10 mouse cellular contexts compared by ENCODE assay signal in the genomic region with DNA sequence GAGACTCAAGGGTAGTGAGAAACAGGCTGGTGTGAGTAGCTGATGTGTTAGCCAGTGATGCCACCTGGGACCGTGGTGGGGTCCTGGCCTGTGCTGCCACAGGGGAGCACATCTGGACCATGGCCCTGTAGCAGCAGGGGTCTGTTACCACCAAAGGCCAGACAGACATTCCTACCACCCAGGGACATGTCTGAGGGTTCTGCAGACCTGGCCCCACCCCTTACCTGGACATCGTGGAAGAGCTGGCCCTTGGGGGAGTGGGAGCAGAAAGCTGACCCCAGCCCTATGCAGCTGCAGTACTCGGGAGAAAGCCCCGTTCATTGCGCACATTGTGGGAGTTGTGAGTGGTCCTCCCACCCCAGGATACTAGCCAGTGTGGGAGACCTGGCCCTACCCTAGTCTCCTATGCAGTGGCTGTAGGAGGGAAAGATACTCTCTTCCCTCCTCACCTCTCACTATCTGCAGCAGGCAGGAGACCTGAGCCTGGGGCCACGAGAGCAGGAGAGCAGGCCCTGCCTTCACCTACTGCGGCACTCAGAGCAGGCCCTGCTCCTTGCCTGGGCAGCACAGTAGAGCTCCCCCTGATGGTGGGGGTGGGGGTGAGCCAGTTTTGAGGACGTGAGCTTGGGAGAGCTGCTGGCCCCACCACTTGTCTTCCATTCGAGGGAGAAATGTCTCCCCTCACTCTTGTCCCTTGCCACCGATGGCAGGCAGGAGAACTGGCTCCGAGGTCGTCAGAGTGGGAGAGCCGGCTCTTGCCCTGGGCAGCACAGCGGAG.
DNase-seq lines count a peak whose midpoint lies in the region; ATAC-seq lines count a peak whose summit lies in the region.
"Had no signal": no experiment of that assay in that cellular context is flagged by ENCODE, and none has a peak within 500 bp of the region (broad histone marks: within the 10 kb centered on the region; RNA-seq: fewer than 3 reads in every experiment).

No protein-coding gene starts in this region.

- no peak overlapping the region for H3K4me3 ChIP-seq in liver, embryonic 11.5 days (ENCODE audit: low read depth, low read length)
- no peak overlapping the region for H3K4me3 ChIP-seq in liver, embryonic 12.5 days
- no peak overlapping the region for H3K4me3 ChIP-seq in intestine, embryonic 16.5 days (ENCODE audit: low read length)
- H3K4me3 ChIP-seq in neural tube, embryonic 14.5 days (ENCODE audit: low read depth, low read length), result no peak overlapping the region
- H3K4me3 ChIP-seq: stomach, embryonic 15.5 days had no signal

- H3K4me2 ChIP-seq in liver, embryonic 11.5 days, result no peak overlapping the region
- H3K4me2 ChIP-seq in liver, embryonic 12.5 days, result no peak overlapping the region
- no peak overlapping the region for H3K4me2 ChIP-seq in intestine, embryonic 16.5 days (ENCODE audit: low read depth, low read length)
- no peak overlapping the region for H3K4me2 ChIP-seq in neural tube, embryonic 14.5 days (ENCODE audit: low read depth, low read length)
- H3K4me2 ChIP-seq: stomach, embryonic 15.5 days had no signal

- H3K27me3 ChIP-seq in liver, embryonic 11.5 days (replicated peaks; ENCODE audit: control insufficient read depth, insufficient read depth, low read length), result no peaks in the 10 kb centered on the region
- peaks cover 9% of the 10 kb centered on the region; the same call in 1 of the 2 replicates for H3K27me3 ChIP-seq in liver, embryonic 12.5 days (replicated peaks)
- no peaks in the 10 kb centered on the region for H3K27me3 ChIP-seq in intestine, embryonic 16.5 days (replicated peaks; ENCODE audit: control insufficient read depth, insufficient read depth, low read length)
- H3K27me3 ChIP-seq in neural tube, embryonic 14.5 days (ENCODE audit: control insufficient read depth, insufficient read depth, low read length), result no peaks in the 10 kb centered on the region
- H3K27me3 ChIP-seq: stomach, embryonic 15.5 days had no signal

- no peak overlapping the region for H3K9ac ChIP-seq in liver, embryonic 11.5 days (ENCODE audit: low read depth, low read length)
- H3K9ac ChIP-seq in liver, embryonic 12.5 days, result no peak overlapping the region
- H3K9ac ChIP-seq in intestine, embryonic 16.5 days (ENCODE audit: low read depth, low read length), result no peak overlapping the region
- no peak overlapping the region for H3K9ac ChIP-seq in neural tube, embryonic 14.5 days (replicated peaks; ENCODE audit: low read depth, low read length)
- H3K9ac ChIP-seq: stomach, embryonic 15.5 days had no signal

- no peak for DNase-seq in liver, embryonic 11.5 days (ENCODE audit: low spot score)
- DNase-seq in frontal cortex, postnatal 36 days (ENCODE audit: low spot score in 2 of 2), result no peak
- DNase-seq in retina, postnatal 1 day, result no peak
- DNase-seq in kidney, postnatal 25 days, result no peak

- peak; percentile 23 for ATAC-seq in liver, embryonic 11.5 days (replicated peaks; ENCODE audit: low FRiP score)
- no peak for ATAC-seq in liver, embryonic 12.5 days
- ATAC-seq in erythroid progenitor cell, adult 5-6 weeks (replicated peaks; ENCODE audit: low FRiP score, poor library complexity, severe bottlenecking), result peak; percentile 45; the same call in 1 of the 2 replicates
- ATAC-seq in intestine, embryonic 16.5 days, result peak; percentile 44; the same call in 1 of the 2 replicates
- peak; percentile 56 for ATAC-seq in neural tube, embryonic 14.5 days (ENCODE audit: low read depth)

- no peaks in the 10 kb centered on the region for H3K9me3 ChIP-seq in liver, embryonic 11.5 days (ENCODE audit: control insufficient read depth, low read length)
- no peaks in the 10 kb centered on the region for H3K9me3 ChIP-seq in liver, embryonic 12.5 days (replicated peaks)
- no peaks in the 10 kb centered on the region for H3K9me3 ChIP-seq in intestine, embryonic 16.5 days (ENCODE audit: control insufficient read depth, low read length)
- no peaks in the 10 kb centered on the region for H3K9me3 ChIP-seq in neural tube, embryonic 14.5 days (ENCODE audit: control insufficient read depth, low read length)
- H3K9me3 ChIP-seq: stomach, embryonic 15.5 days had no signal

- no peaks in the 10 kb centered on the region for H3K36me3 ChIP-seq in liver, embryonic 11.5 days (ENCODE audit: control insufficient read depth, insufficient read depth, low read length)
- no peaks in the 10 kb centered on the region for H3K36me3 ChIP-seq in liver, embryonic 12.5 days
- H3K36me3 ChIP-seq in intestine, embryonic 16.5 days (ENCODE audit: control insufficient read depth, insufficient read depth, low read length), result no peaks in the 10 kb centered on the region
- H3K36me3 ChIP-seq in neural tube, embryonic 14.5 days (ENCODE audit: control insufficient read depth, insufficient read depth, low read length), result no peaks in the 10 kb centered on the region
- H3K36me3 ChIP-seq: stomach, embryonic 15.5 days had no signal

- 75% methylated on average over 14 of the region's 14 CpGs for WGBS in liver, embryonic 11.5 days
- WGBS in liver, embryonic 12.5 days (ENCODE audit: insufficient replicate concordance), result 70% methylated on average over 14 of the region's 14 CpGs
- WGBS in intestine, embryonic 16.5 days, result 87% methylated on average over 14 of the region's 14 CpGs
- 84% methylated on average over 14 of the region's 14 CpGs for WGBS in neural tube, embryonic 14.5 days

- no peak overlapping the region for H3K27ac ChIP-seq in liver, embryonic 11.5 days (ENCODE audit: low read depth, low read length)
- H3K27ac ChIP-seq in liver, embryonic 12.5 days, result no peak overlapping the region
- H3K27ac ChIP-seq in intestine, embryonic 16.5 days (ENCODE audit: low read length), result no peak overlapping the region
- H3K27ac ChIP-seq in neural tube, embryonic 14.5 days (ENCODE audit: low read depth, low read length), result no peak overlapping the region
- H3K27ac ChIP-seq: macrophage; stomach, embryonic 15.5 days had no signal

- no peaks in the 10 kb centered on the region for H3K4me1 ChIP-seq in liver, embryonic 11.5 days (replicated peaks; ENCODE audit: control insufficient read depth, insufficient read depth, low read length)
- no peaks in the 10 kb centered on the region for H3K4me1 ChIP-seq in liver, embryonic 12.5 days
- no peaks in the 10 kb centered on the region for H3K4me1 ChIP-seq in intestine, embryonic 16.5 days (ENCODE audit: control insufficient read depth, insufficient read depth, low read length)
- no peaks in the 10 kb centered on the region for H3K4me1 ChIP-seq in neural tube, embryonic 14.5 days (ENCODE audit: control insufficient read depth, insufficient read depth, low read length)
- H3K4me1 ChIP-seq: stomach, embryonic 15.5 days had no signal
